Mouse (Mus musculus): ENCODE measurements around the gene Prkca. TPM values are rescaled to one million over a fixed set of nuclear protein-coding genes. Genes with fewer than 3 reads are reported as not detected.

Prkca gene
- polyA plus RNA-seq, 1 experiment from 2014 or later: 6.5 TPM

GRCm38 (mm10) chr11:108251924-108252775, 91.6 kb downstream of the Prkca start:
- no peaks in the 10 kb centered on the region for H3K36me3 ChIP-seq (ENCODE audit: control insufficient read depth, insufficient read depth, low read length)
- H3K4me1 ChIP-seq (ENCODE audit: control insufficient read depth, insufficient read depth, low read length): no peaks in the 10 kb centered on the region
- 86% methylated on average over 7 of the region's 7 CpGs for WGBS

DNA sequence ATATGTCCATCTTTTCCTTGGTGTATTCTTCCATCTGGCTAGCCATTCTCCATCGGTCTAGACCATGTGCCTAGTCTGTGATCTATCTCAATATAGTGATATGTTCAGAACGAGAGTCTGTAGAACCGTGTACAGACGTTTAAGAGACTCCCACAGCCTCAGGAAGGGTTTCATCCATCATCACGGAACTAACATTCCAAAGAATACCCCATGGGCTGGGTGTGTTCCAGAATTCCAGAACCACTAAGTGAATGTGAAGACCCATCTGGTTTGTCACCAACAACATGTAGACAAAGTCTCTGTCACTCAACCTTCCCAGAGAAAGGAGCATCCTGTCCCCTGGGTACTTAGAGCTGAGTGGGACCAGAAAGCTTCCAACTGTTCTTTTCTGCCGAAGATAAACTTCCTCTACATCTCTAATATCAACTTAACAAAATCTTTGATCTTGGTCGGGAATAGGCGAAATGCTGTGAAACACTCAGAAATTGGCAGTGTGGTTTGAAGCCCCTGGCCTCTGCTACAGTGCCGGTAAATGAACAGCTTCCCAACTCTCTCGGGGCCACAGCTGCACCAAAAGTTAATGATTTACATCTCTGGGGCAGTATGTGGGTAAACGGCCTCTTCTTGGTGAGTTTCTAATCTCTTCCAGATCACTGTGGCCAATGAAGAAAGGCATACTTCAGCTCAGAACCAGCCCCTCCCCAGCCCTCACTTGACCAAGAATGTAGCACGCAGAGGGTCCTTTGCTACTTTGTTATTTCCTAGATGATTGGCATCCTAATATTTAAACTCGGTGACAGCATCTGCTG, 92.7 kb downstream of the Prkca start:
- Histone ChIP-seq H3K27me3 (ENCODE audit: control insufficient read depth, insufficient read depth, low read depth, low read length) (no peaks in the 10 kb centered on the region), H3K36me3 (ENCODE audit: control insufficient read depth, insufficient read depth, low read length) (no peaks in the 10 kb centered on the region), H3K27ac (ENCODE audit: low read length) (no peak overlapping the region), H3K4me2 (ENCODE audit: low read length) (no peak overlapping the region), H3K9me3 (replicated peaks; ENCODE audit: control insufficient read depth, low read length, poor library complexity, severe bottlenecking) (no peaks in the 10 kb centered on the region), H3K4me3 (ENCODE audit: low read depth, low read length) (no peak overlapping the region), H3K4me1 (ENCODE audit: control insufficient read depth, insufficient read depth, low read length) (no peaks in the 10 kb centered on the region), H3K9ac (ENCODE audit: low read depth, low read length) (no peak overlapping the region)
- 85% methylated on average over 13 of the region's 13 CpGs for WGBS
- ATAC-seq: no peak

More at GRCm38 (mm10) chr11:108251924-108252775, 91.6 kb downstream of the Prkca start:
- H3K9me3 ChIP-seq (replicated peaks; ENCODE audit: control insufficient read depth, low read length, poor library complexity, severe bottlenecking): no peaks in the 10 kb centered on the region
- no peak overlapping the region for H3K4me2 ChIP-seq (ENCODE audit: low read length)
- H3K27me3 ChIP-seq (ENCODE audit: control insufficient read depth, insufficient read depth, low read depth, low read length): no peaks in the 10 kb centered on the region
- H3K4me3 ChIP-seq (ENCODE audit: low read depth, low read length): no peak overlapping the region
- H3K27ac ChIP-seq (ENCODE audit: low read length): no peak overlapping the region
- H3K9ac ChIP-seq (ENCODE audit: low read depth, low read length): no peak overlapping the region
- no peak for ATAC-seq

DNA sequence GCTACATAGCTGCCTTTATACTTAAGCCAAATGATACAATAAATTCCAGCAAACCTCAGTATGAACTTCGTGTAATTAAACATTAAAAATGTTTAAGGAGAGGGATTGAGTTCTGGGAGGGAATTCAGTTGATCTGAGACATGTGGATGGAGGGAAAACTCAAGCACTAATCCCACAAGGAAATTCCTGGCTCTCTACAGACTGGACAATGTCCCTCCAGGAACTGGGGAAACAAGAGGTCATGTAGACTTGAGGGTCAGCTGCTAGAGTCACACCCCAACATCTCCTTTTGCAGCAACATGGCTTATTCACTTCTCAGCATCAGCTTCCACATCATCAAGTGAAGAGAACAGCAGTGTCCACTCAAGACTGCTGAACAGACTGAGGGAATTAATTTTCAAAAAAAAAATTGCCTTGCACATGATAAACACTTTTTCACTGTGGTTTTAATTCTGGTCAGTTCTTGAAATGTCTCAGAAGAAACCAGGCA, 93.5 kb downstream of the Prkca start:
- WGBS: 67% methylated on average over 1 of the region's 1 CpGs
- no peak overlapping the region for H3K27ac ChIP-seq (ENCODE audit: low read length)
- ATAC-seq: no peak
- no peaks in the 10 kb centered on the region for H3K36me3 ChIP-seq (ENCODE audit: control insufficient read depth, insufficient read depth, low read length)
- H3K9ac ChIP-seq (ENCODE audit: low read depth, low read length): no peak overlapping the region
- H3K4me3 ChIP-seq (ENCODE audit: low read depth, low read length): no peak overlapping the region
- no peaks in the 10 kb centered on the region for H3K4me1 ChIP-seq (ENCODE audit: control insufficient read depth, insufficient read depth, low read length)
- no peaks in the 10 kb centered on the region for H3K9me3 ChIP-seq (replicated peaks; ENCODE audit: control insufficient read depth, low read length, poor library complexity, severe bottlenecking)
- H3K4me2 ChIP-seq (ENCODE audit: low read length): no peak overlapping the region
- H3K27me3 ChIP-seq (ENCODE audit: control insufficient read depth, insufficient read depth, low read depth, low read length): no peaks in the 10 kb centered on the region

GRCm38 (mm10) chr11:108249487-108249886, 94.2 kb downstream of the Prkca start:
- Histone ChIP-seq H3K36me3 (ENCODE audit: control insufficient read depth, insufficient read depth, low read length) (no peaks in the 10 kb centered on the region), H3K4me2 (ENCODE audit: low read length) (no peak overlapping the region), H3K27me3 (ENCODE audit: control insufficient read depth, insufficient read depth, low read depth, low read length) (no peaks in the 10 kb centered on the region), H3K9me3 (replicated peaks; ENCODE audit: control insufficient read depth, low read length, poor library complexity, severe bottlenecking) (no peaks in the 10 kb centered on the region), H3K4me3 (ENCODE audit: low read depth, low read length) (no peak overlapping the region), H3K27ac (ENCODE audit: low read length) (no peak overlapping the region), H3K9ac (ENCODE audit: low read depth, low read length) (no peak overlapping the region), H3K4me1 (ENCODE audit: control insufficient read depth, insufficient read depth, low read length) (no peaks in the 10 kb centered on the region)
- no peak for ATAC-seq
- WGBS: 75% methylated on average over 5 of the region's 5 CpGs

DNA sequence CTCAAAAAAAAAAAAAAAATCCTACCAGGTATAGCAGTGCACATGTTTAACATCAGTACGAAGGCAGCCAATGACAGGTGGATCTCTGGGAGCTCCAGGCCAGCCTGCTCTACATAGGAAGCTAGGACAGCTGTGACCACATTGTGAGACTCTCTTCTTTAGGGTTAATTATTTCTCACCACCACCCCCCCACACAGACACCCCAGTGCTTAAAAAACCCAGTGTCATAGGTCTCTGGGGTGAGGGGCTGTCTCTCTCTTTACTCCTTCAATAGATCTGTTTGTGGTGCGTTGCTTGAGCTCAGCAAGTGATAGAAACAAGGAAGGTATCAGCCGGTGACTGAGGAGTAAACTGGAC, 94.7 kb downstream of the Prkca start:
- ATAC-seq: no peak
- Histone ChIP-seq H3K9me3 (replicated peaks; ENCODE audit: control insufficient read depth, low read length, poor library complexity, severe bottlenecking) (no peaks in the 10 kb centered on the region), H3K36me3 (ENCODE audit: control insufficient read depth, insufficient read depth, low read length) (no peaks in the 10 kb centered on the region)

GRCm38 (mm10) chr11:108248218-108249046, 95.3 kb downstream of the Prkca start:
- peaks cover 4% of the 10 kb centered on the region; the same call in 1 of the 2 replicates for H3K4me1 ChIP-seq (ENCODE audit: control insufficient read depth, insufficient read depth, low read length)
- no peak overlapping the region for H3K27ac ChIP-seq (ENCODE audit: low read length)
- H3K9ac ChIP-seq (ENCODE audit: low read depth, low read length): no peak overlapping the region
- no peak for ATAC-seq
- WGBS: 87% methylated on average over 12 of the region's 12 CpGs
- no peaks in the 10 kb centered on the region for H3K9me3 ChIP-seq (replicated peaks; ENCODE audit: control insufficient read depth, low read length, poor library complexity, severe bottlenecking)
- H3K36me3 ChIP-seq (ENCODE audit: control insufficient read depth, insufficient read depth, low read length): no peaks in the 10 kb centered on the region
- no peak overlapping the region for H3K4me2 ChIP-seq (ENCODE audit: low read length)
- H3K27me3 ChIP-seq (ENCODE audit: control insufficient read depth, insufficient read depth, low read depth, low read length): no peaks in the 10 kb centered on the region
- no peak overlapping the region for H3K4me3 ChIP-seq (ENCODE audit: low read depth, low read length)

More for the DNA sequence above, 94.7 kb downstream of the Prkca start:
- H3K27me3 ChIP-seq (ENCODE audit: control insufficient read depth, insufficient read depth, low read depth, low read length): no peaks in the 10 kb centered on the region
- H3K4me3 ChIP-seq (ENCODE audit: low read depth, low read length): no peak overlapping the region
- H3K9ac ChIP-seq (ENCODE audit: low read depth, low read length): no peak overlapping the region
- no peak overlapping the region for H3K27ac ChIP-seq (ENCODE audit: low read length)
- WGBS: 75% methylated on average over 3 of the region's 3 CpGs
- no peak overlapping the region for H3K4me2 ChIP-seq (ENCODE audit: low read length)
- no peaks in the 10 kb centered on the region for H3K4me1 ChIP-seq (ENCODE audit: control insufficient read depth, insufficient read depth, low read length)

DNA sequence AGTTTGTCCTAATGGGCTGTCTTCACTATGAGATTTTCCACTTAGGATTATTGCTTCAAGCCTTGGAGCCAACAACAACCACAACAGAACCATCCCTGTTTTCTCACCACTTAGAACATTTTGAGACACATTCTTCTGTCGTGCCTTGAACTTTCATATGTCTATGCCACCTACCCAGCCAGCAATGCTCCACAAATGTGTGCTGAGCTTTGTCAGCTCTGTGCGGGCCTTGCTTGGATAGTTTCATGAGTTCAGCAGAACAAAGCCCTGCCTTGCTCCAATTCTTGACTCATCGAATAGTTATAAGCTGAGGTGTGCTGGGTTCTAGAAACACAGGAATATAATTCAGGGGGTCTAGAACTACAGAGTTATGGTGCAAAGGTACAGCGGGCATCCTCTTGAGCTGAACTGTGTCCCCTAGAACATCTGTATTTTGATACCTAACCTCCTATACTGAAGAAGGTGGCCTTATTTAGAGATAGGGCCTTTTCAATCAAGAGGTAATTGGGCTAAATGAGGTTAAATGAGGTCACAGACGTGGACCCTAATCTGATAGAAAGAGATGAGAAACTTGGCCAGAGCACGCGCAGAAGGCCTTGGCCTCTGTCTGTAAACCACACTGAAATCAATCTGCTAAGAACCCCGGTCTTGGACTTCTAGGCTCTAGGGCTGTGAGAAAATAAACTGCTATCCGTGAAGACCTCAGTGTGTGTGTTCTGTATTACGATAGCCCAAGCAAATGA, 96.4 kb downstream of the Prkca start:
- no peaks in the 10 kb centered on the region for H3K9me3 ChIP-seq (replicated peaks; ENCODE audit: control insufficient read depth, low read length, poor library complexity, severe bottlenecking)
- H3K36me3 ChIP-seq (ENCODE audit: control insufficient read depth, insufficient read depth, low read length): no peaks in the 10 kb centered on the region
- H3K4me1 ChIP-seq (ENCODE audit: control insufficient read depth, insufficient read depth, low read length): peaks cover 5% of the 10 kb centered on the region; the same call in 1 of the 2 replicates
- no peak overlapping the region for H3K4me3 ChIP-seq (ENCODE audit: low read depth, low read length)
- H3K9ac ChIP-seq (ENCODE audit: low read depth, low read length): no peak overlapping the region
- H3K4me2 ChIP-seq (ENCODE audit: low read length): no peak overlapping the region
- H3K27ac ChIP-seq (ENCODE audit: low read length): no peak overlapping the region
- no peak for ATAC-seq
- WGBS: 94% methylated on average over 10 of the region's 10 CpGs
- no peaks in the 10 kb centered on the region for H3K27me3 ChIP-seq (ENCODE audit: control insufficient read depth, insufficient read depth, low read depth, low read length)

DNA sequence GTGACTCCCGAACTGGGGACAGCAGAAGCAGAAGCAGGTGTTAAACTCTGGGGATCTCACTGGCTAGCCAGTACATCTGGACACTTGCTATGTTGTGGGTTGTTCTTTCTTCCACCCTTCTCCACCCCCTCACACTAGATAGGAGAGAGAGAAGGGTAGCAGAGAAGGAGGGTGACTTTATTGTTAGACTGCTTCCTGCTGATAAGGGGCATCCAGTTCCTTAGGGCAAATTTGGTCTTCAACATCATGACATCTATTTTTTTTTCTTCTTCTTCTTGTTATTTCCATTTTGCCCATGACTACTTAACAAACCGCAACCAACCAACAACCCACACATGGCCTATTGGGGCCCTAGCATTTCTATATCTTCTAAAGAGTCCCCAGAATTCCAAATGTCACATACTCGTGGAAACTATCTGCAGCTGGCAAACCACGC, 97.4 kb downstream of the Prkca start:
- no peak for ATAC-seq
- Histone ChIP-seq H3K9me3 (replicated peaks; ENCODE audit: control insufficient read depth, low read length, poor library complexity, severe bottlenecking) (no peaks in the 10 kb centered on the region), H3K27ac (ENCODE audit: low read length) (no peak overlapping the region), H3K4me1 (ENCODE audit: control insufficient read depth, insufficient read depth, low read length) (peaks cover 5% of the 10 kb centered on the region; the same call in 1 of the 2 replicates), H3K4me2 (ENCODE audit: low read length) (no peak overlapping the region), H3K9ac (ENCODE audit: low read depth, low read length) (no peak overlapping the region), H3K36me3 (ENCODE audit: control insufficient read depth, insufficient read depth, low read length) (no peaks in the 10 kb centered on the region), H3K27me3 (ENCODE audit: control insufficient read depth, insufficient read depth, low read depth, low read length) (no peaks in the 10 kb centered on the region), H3K4me3 (ENCODE audit: low read depth, low read length) (no peak overlapping the region)
- 81% methylated on average over 4 of the region's 4 CpGs for WGBS

All from midbrain, embryonic 16.5 days (tissue).